1 mouse cellular context compared by ENCODE assay signal in genomic region chr4:82856986-82857385, GRCm38 (mm10).
TF ChIP-seq lines count a peak whose summit lies in the region.

No protein-coding gene starts in this region.

TF ChIP-seq in MEL, 35 proteins besides CTCF, POLR2A, EP300 and RAD21:
- TF ChIP-seq ZNF384 (IDR thresholded peaks at IDR 0.05; ENCODE audit: low read depth, low read length) (peak; percentile 70), USF1 (IDR thresholded peaks at IDR 0.05; ENCODE audit: low read depth, low read length) (no peak), POLR2AphosphoS2 (IDR thresholded peaks at IDR 0.05; ENCODE audit: low read length) (no peak), ZKSCAN1 (IDR thresholded peaks at IDR 0.05; ENCODE audit: low read depth, low read length) (no peak), RCOR1 (IDR thresholded peaks at IDR 0.05; ENCODE audit: low read depth, low read length) (peak; percentile 94)
